Mouse (Mus musculus) spleen, postnatal 36 days (tissue): ENCODE measurements around the gene Ccer2.
A peak's percentile ranks its signal among the peaks of the same experiment; 100 is the strongest.

ENCODE experiments used
- DNase-seq, 2 experiments: peaks; one replicate each; pipeline ENCODE4 v3.0.0; 2022; ENCODE audit warnings: low spot score in 2 of 2, mixed read lengths in 1 of 2

Gene Ccer2

DNA sequence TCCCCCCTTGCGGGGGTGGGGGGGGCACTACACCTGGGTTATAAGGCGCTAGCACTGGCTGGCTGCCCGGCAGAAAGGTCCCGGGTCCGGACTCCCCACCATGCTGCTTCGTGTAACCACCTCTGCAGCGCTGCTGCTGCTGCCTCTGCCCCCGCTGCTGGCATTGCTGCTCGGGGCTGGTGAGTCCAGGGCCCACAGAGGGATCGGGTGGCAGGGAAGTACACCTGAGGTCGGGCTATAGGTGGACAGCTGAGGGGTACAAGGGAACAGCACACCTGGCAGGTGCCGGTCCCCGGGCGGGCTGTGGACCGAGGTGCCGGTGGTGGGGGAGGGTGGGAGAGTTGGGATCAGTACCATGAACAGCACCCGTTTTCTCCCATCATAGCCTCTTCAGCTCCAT lies at the start of gene Ccer2:
Gene Ccer2, plus strand, starts transcription at position 96 of the 400 bp plus-strand sequence.
- DNase-seq, result no peak

GRCm38 (mm10) chr7:28709454-28709853 lies 46.5 kb upstream of the Ccer2 start:
- no peak for DNase-seq

- no peak for DNase-seq
These were observed 45.0 kb upstream of the Ccer2 start for GRCm38 (mm10) chr7:28710962-28711361.

GRCm38 (mm10) chr7:28714667-28715066 lies 41.3 kb upstream of the Ccer2 start:
- no peak for DNase-seq

- DNase-seq, result no peak
These were observed 40.4 kb upstream of the Ccer2 start for GRCm38 (mm10) chr7:28715598-28715997.

DNA sequence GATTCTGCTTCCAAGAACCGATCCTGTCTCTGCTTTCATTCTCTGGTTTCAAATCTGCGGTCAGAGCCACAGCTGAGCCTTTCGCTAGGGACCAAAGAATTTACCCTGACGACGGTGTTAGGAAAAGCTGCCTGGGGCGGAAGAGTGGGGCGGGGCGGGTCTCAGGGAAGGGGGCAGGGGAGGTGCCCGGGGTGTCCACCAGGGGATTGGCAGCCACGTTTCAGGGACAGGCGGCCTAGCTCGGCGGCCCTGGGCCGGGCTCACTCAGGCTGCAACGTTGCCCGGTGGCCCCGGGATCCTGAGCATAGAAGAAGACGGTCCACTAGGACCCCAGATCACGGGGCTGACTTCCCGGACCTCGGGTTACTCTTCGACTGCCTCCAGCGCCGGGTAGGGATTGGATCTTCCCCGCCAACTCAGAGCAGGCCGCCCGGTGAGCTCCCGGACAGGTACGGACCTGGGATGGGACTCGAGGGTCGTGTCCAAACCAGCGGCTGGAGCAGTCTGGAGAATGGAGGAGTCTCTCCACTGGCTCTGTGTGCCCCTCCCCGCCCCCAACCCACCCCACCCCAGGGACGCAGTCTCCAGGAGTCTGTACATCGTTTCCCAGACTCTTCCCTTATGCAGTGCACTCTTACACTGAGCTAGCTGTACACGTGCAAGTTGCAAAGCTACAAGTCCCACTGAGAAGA lies 39.2 kb upstream of the Ccer2 start, which contains the start of gene Fbxo17:
Gene Fbxo17, plus strand, starts transcription at position 215 of the 692 bp plus-strand sequence.
- DNase-seq, result peak; percentile 22 to 45

GRCm38 (mm10) chr7:28717726-28718125 lies 38.2 kb upstream of the Ccer2 start:
- DNase-seq, result no peak

GRCm38 (mm10) chr7:28719159-28719558 lies 36.8 kb upstream of the Ccer2 start:
- no peak for DNase-seq

- DNase-seq, result no peak
These were observed 36.3 kb upstream of the Ccer2 start for GRCm38 (mm10) chr7:28719650-28720049.

DNA sequence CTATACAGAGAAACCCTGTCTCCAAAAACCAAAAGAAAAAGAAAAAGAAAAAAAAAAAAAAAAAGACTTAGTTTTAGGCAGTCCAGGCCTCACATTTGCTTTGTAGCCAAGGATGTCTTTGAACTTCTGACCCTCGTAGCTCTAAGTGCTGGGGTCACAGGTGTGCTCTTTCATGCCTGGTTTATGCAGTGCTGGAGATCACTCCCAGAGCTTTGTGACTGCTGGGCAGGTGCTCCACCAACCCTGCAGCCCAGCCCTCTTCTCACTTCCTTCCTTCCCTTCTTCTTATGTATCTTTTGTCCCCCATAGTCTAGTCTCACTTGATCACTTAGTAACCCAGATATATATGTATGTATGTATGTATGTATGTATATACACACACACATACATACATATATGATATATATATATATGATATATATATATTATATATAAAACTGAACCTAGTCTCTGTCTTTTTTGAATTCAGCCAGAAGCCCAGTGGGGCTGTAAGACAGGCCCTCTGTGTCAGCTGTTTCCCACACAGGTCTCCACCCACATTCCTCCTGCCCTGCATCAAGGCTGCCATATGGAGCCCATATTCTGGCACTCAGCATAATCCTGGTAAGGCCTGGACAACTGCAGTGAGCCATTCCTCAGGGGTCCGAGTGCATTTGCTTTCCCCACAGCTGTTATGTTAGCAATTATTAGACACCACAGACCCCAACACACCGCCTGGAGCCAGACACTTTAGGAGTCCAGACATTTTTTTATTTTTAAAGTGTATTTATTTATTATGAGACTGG lies 35.0 kb upstream of the Ccer2 start:
- no peak for DNase-seq

DNA sequence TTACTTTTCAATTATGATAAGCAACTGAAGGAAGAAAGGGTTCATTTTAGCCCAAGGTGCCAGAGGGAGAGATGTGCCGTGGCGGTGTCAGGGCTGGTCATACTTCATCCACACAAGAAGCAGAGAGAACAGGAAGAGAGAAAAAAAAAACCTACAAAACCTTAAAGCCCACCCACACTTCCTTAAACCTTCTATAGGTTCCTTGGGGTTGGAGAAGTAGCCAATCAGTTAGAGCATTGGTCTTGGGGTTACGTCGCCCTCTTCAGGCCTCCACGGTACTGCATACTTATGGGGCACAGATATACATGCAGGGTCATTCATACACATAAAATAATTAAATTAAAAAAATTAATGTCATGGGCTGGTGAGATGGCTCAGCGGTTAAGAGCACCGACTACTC lies 33.9 kb upstream of the Ccer2 start:
- no peak for DNase-seq

GRCm38 (mm10) chr7:28724613-28725012 lies 31.4 kb upstream of the Ccer2 start:
- no peak for DNase-seq

GRCm38 (mm10) chr7:28726600-28726999 lies 29.4 kb upstream of the Ccer2 start:
- peak; percentile 45 to 54 for DNase-seq

DNA sequence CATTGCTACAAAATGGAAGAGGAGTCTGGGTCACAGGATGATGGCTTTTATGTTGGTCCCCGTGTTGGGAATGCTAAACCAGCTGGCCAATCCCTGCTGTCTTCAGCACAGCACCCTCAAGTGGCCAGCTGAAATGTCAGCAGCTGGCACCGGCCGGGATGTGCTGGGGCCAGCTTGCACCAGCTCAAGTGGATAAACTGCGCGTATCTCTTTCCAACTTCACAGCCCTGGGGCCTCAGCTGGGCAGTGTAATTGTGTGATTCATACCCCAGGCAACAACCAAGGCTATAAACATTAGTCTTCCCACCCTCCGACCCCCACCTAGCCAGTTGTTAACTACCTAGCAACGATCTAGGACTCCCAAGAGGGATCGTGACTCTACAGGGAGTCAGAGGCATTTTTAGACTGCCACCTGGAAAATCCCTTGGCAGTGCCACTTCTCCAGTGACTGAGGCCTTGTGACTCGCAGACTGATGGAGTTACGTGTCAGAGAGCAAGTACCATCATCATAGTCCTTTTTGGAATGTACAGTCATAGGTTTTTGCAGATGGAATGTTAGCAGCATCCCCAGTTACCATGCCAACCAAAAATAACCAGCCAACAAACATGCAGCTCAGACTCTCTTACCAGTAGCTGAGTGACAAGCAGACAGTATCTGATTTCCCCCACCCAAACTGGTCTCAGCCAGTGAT lies 28.2 kb upstream of the Ccer2 start:
- no peak for DNase-seq

GRCm38 (mm10) chr7:28732341-28733142 lies 23.4 kb upstream of the Ccer2 start:
- peak; percentile 65 to 67 for DNase-seq

- DNase-seq, result no peak
These were observed 22.8 kb upstream of the Ccer2 start for GRCm38 (mm10) chr7:28733211-28733610.

DNA sequence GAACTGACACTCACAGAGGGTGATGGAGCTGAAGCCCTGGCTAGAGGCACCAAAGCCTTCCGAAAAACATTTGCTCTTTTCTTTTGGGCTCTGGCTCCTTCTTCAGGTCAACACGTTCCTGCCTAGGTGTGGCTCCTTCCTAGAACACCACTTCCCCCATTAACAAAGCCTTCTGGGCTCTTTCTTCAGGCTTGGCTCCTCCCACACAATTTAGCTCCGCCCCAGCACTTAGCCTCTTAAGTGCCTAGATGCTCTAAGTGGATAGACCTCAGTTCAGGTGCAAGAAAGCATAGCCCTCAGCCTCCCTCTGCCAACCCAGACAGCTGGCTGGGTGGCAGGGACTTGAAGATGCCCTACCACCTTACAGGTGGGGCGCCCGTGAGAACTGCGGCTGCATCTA lies 20.3 kb upstream of the Ccer2 start:
- no peak for DNase-seq

GRCm38 (mm10) chr7:28739829-28740228 lies 16.1 kb upstream of the Ccer2 start:
- DNase-seq, result no peak

GRCm38 (mm10) chr7:28740949-28741348 lies 15.0 kb upstream of the Ccer2 start:
- no peak for DNase-seq

GRCm38 (mm10) chr7:28741368-28741708 lies 14.6 kb upstream of the Ccer2 start:
- DNase-seq, result no peak

GRCm38 (mm10) chr7:28741709-28742438 lies 14.1 kb upstream of the Ccer2 start, which contains the start of the genes Mrps12 and Sars2:
Gene Mrps12 (minus strand): TSS chr7:28741820.
Gene Sars2 (plus strand): TSS chr7:28741992.
- peak; percentile 94 to 97 for DNase-seq
